Mouse (Mus musculus): ENCODE measurements around the gene Fam178b.

DNA sequence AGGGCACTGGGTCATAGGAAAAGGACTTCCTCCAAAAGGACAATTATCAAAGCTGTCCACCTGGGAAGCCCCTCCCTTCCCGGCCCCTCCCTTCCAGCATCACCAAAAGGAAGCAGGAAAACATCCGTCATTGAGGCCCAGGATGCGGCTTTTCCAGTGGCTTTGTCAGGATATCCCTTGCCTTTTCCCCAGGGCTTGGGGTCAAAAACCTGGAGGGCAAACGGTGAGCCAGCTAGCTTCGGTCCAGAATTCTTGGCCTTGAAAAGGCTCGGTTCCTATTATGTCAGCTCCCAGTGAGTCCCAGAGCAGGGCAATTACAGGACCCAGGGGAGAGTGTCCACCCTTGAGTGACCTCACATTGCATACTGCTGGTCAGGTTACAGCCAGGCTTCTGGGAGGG, 122.1 kb downstream of the Fam178b start:
- no peak for TF ChIP-seq CTCF (IDR thresholded peaks at IDR 0.05; ENCODE audit: borderline replicate concordance, insufficient read depth, low read depth, low read length)
- no peak for TF ChIP-seq POLR2A (IDR thresholded peaks at IDR 0.05; ENCODE audit: borderline replicate concordance, insufficient read depth, low read length)

Measured in cerebellum, adult 2 months (tissue).